Mouse (Mus musculus) left cerebral cortex, adult 6 months (tissue): ENCODE results near the gene Gpx3. TPM values are rescaled to one million over a fixed set of nuclear protein-coding genes. Genes with fewer than 3 reads are reported as not detected.

ENCODE experiments used
- long read RNA-seq, 2 experiments: library from polyadenylated mRNA; unstranded; transcript quantifications; one replicate each; pipeline ENCODE4 v2.0.0; 2019 to 2020
- polyA plus RNA-seq: library from polyadenylated mRNA; unstranded; fragments of <200 nt; fragmentation: Nextera tagmentation; gene quantifications from 2 replicates; pipeline ENCODE4 v1.2.3, GENCODE M21; 2021

The Gpx3 gene
- 13.7 and 15.0 TPM in 2 replicates for polyA plus RNA-seq
- long read RNA-seq, experiment 1, transcript Gpx3-201 (5 exons, 1,594 nt), result major isoform, 43 of 46 reads
- long read RNA-seq, experiment 1, partial matches to known transcripts, result 1 of 46 reads
- long read RNA-seq, experiment 1, other reads (novel, unspliced or antisense), result 2 of 46 reads
- long read RNA-seq, experiment 2, transcript Gpx3-201 (5 exons, 1,594 nt), result major isoform, 9 of 12 reads
- long read RNA-seq, experiment 2, partial matches to known transcripts, result 1 of 12 reads
- long read RNA-seq, experiment 2, other reads (novel, unspliced or antisense), result 2 of 12 reads

GRCm38 (mm10) chr11:54902333-54903323 is at the start of gene Gpx3:
Gene Gpx3 (plus strand): TSS chr11:54902453.

DNA sequence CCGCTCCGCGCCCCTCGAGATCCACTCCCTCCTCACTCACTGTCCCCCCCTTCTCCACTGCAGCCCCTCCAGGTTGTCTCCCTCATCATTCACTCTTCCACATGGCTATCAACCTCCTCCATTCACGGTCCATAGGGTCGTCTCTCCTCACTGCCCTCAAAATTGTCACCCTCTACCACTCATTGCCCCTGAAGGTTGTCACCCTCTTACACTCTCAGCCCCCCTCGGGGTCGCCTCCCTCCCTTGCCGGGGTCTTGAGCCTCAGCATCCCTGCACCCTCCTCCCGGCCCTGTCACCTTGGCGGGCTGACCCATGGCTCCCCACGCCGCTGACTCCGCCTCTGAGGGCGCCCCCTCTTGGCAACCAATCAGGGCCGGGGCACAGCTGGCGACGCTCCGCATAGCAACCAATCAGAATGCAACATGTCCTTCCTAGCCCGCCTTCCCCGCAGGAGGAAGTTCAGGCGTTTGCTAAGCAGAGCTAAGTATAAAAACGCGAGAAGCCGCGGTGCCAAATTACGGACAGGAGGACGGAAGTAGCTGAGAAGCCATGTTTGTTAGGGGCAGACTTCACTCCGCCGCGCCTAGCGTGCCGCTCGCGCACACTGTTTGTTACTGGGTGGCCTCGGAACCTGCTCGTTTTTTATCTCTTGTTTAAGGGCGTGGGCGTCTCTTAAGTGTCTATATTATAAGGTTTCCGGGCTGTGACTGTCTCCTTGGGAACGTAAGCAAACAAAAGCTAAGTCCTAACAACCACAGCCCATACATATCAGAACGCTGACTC is 41.8 kb upstream of the Gpx3 start, which contains the start of gene Lyrm7:
Gene Lyrm7 (minus strand): TSS at position 661 of the 783 bp plus-strand sequence.

DNA sequence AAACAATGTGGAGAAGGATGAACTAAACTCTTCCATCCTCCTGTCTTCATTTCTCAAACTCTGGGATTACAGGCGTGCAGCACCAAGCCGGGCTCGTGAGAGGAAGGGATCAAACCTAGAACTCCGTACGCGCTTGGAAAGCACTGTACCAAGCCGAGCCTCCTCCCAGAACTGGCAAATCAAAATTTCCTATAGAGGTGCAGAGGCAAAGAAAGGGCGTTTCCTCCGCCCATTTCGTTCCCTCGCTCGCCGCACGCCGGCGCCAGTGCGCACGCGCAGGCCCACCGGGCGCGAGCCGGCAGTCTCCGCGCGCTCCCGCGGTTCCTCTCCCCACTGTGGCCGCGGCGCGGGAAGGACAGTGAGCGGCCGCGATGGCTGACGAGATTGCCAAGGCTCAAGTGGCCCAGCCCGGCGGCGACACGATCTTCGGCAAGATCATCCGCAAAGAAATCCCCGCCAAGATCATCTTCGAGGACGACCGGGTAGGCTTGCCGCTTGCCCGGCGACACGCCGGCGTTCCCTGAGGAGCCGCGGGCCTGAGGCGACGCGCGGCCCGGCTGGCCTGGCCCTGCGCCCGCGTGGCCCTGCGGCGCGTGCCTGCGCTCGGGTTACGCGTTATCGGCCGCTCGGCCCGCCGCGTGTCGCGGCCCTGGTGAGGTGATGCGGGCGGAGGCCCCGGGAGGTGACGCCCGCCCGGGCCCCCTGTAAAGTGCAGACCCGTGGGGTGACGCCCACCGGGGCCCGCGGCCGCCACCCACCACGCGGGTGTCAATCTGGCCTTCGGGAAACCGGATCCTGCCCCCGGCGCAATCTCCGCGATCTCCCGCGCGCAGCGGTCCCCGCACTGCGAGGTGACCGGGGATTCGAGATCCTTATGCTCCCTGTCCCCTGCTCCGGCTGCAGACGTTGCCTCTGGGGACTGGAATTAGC is 35.9 kb upstream of the Gpx3 start, which contains the start of gene Hint1:
Gene Hint1 (plus strand): TSS at position 265 of the 930 bp plus-strand sequence.

Other genes with a start within 250 kb of the Gpx3 start
- 91.3 and 126 TPM in 2 replicates for gene Cdc42se2, start 114.8 kb upstream of the Gpx3 start, polyA plus RNA-seq
- 12.5 and 13.9 TPM in 2 replicates for gene Lyrm7, start 41.5 kb upstream of the Gpx3 start, polyA plus RNA-seq
- 991 and 1,084 TPM in 2 replicates for gene Hint1, start 36.1 kb upstream of the Gpx3 start, polyA plus RNA-seq
- 11.6 and 16.8 TPM in 2 replicates for gene Tnip1, start 60.5 kb downstream of the Gpx3 start, polyA plus RNA-seq
- 72.0 and 76.1 TPM in 2 replicates for gene Anxa6, start 131.0 kb downstream of the Gpx3 start, polyA plus RNA-seq
- gene Ccdc69, start 175.7 kb downstream of the Gpx3 start, polyA plus RNA-seq, result 0.48 and 0.51 TPM in 2 replicates
- gene Gm2a, start 195.7 kb downstream of the Gpx3 start, polyA plus RNA-seq, result 68.2 and 80.1 TPM in 2 replicates
- not detected in 2 replicates for gene Slc36a3, start 249.3 kb downstream of the Gpx3 start, polyA plus RNA-seq